Comparison of ENCODE assay signal across 12 mouse cellular contexts in genomic region chr7:55859518-55859872, GRCm38 (mm10). TPM values are rescaled to one million over a fixed set of nuclear protein-coding genes. Genes with fewer than 3 reads are reported as not detected.
DNase-seq lines count a peak whose midpoint lies in the region; ATAC-seq and TF ChIP-seq lines count a peak whose summit lies in the region.
"Had no signal": no experiment of that assay in that cellular context is flagged by ENCODE, and none has a peak within 500 bp of the region (broad histone marks: within the 10 kb centered on the region; RNA-seq: fewer than 3 reads in every experiment).

No protein-coding gene starts in this region.

- H3K9me3 ChIP-seq in heart, embryonic 11.5 days (replicated peaks; ENCODE audit: control insufficient read depth, low read length) = no peaks in the 10 kb centered on the region
- H3K9me3 ChIP-seq: heart, embryonic 15.5 days; limb, embryonic 12.5 days had no signal

- no peak overlapping the region for H3K9ac ChIP-seq in heart, embryonic 11.5 days (ENCODE audit: low read depth, low read length)
- H3K9ac ChIP-seq: heart, embryonic 15.5 days; limb, embryonic 12.5 days; lung, embryonic 14.5 days had no signal

- no peak overlapping the region for H3K4me3 ChIP-seq in heart, embryonic 11.5 days (ENCODE audit: low read depth, low read length)
- H3K4me3 ChIP-seq in olfactory bulb, adult 2 months (ENCODE audit: insufficient read depth, low read depth, low read length) = no peak overlapping the region
- H3K4me3 ChIP-seq: heart, embryonic 15.5 days; limb, embryonic 12.5 days had no signal

- H3K4me1 ChIP-seq in heart, embryonic 11.5 days (ENCODE audit: control insufficient read depth, insufficient read depth, low read length) = peaks cover 5% of the 10 kb centered on the region
- peaks cover 13% of the 10 kb centered on the region for H3K4me1 ChIP-seq in olfactory bulb, adult 2 months (ENCODE audit: control insufficient read depth, insufficient read depth, low read length)

- no peak overlapping the region for H3K27ac ChIP-seq in heart, embryonic 11.5 days (ENCODE audit: low read depth, low read length)
- H3K27ac ChIP-seq in olfactory bulb, adult 2 months (ENCODE audit: insufficient read depth, low read depth, low read length) = peak overlapping the region; percentile 77
- H3K27ac ChIP-seq: heart, embryonic 15.5 days; limb, embryonic 12.5 days had no signal

- WGBS in heart, embryonic 11.5 days (ENCODE audit: insufficient replicate concordance) = 67% methylated on average over 2 of the region's 2 CpGs
- WGBS in olfactory bulb, adult 2 months = 40% methylated on average over 2 of the region's 2 CpGs

- TF ChIP-seq CTCF in olfactory bulb, adult 2 months (IDR thresholded peaks at IDR 0.05; ENCODE audit: insufficient read depth, low read depth, low read length) = no peak

- H3K4me2 ChIP-seq in heart, embryonic 11.5 days = no peak overlapping the region
- H3K4me2 ChIP-seq: heart, embryonic 15.5 days; limb, embryonic 12.5 days; lung, embryonic 14.5 days had no signal

- DNase-seq in heart, adult 11 months = peak; percentile 92
- DNase-seq in lung, postnatal 25 days (ENCODE audit: low spot score) = peak; percentile 18
- DNase-seq in lung, postnatal 10 days = no peak
- no peak for DNase-seq in cerebellum, adult 8-10 months
- DNase-seq in frontal cortex, postnatal 25 days (ENCODE audit: low spot score in 2 of 2) = no peak
- DNase-seq: gastrocnemius, postnatal 10 days; lung, embryonic 14.5 days had no signal

- no peak for ATAC-seq in heart, embryonic 11.5 days (replicated peaks; ENCODE audit: insufficient number of reproducible peaks, low FRiP score, low TSS enrichment)
- ATAC-seq in granulocyte monocyte progenitor cell, adult 5-6 weeks (replicated peaks; ENCODE audit: poor library complexity, severe bottlenecking) = peak; percentile 36; the same call in 1 of the 2 replicates

- TF ChIP-seq POLR2A in olfactory bulb, adult 2 months (IDR thresholded peaks at IDR 0.05; ENCODE audit: insufficient read depth, low read depth, low read length) = no peak

- H3K27me3 ChIP-seq in heart, embryonic 11.5 days (ENCODE audit: control insufficient read depth, insufficient read depth, low read length) = no peaks in the 10 kb centered on the region
- H3K27me3 ChIP-seq: heart, embryonic 15.5 days; limb, embryonic 12.5 days had no signal

- no peaks in the 10 kb centered on the region for H3K36me3 ChIP-seq in heart, embryonic 11.5 days (ENCODE audit: control insufficient read depth, insufficient read depth, low read length)
- H3K36me3 ChIP-seq: heart, embryonic 15.5 days; limb, embryonic 12.5 days had no signal

RNA-seq across cellular contexts. Expression of gene Cyfip1, which starts 17.9 kb away (rescaled TPM):
- polyA plus RNA-seq in heart, embryonic 11.5 days (2014; fragmentation: Nextera tagmentation; extraction: Ambion mirVana) = 55.4 and 64.8 TPM in 2 replicates
- total RNA-seq in granulocyte monocyte progenitor cell, adult 5-6 weeks (2014; fragmentation: Nextera tagmentation) = 43.8 and 48.2 TPM in 2 replicates
- 56.7 and 81.1 TPM in 2 replicates for total RNA-seq in granulocyte monocyte progenitor cell, adult 5-6 weeks (2017)
- polyA plus RNA-seq in olfactory bulb, adult 2 months (2012; ENCODE audit: insufficient read depth, insufficient read length, low replicate concordance, missing spikeins) = 665 TPM in 1 of 2 replicates, not detected in the other

Comparison
In these comparisons a context has a peak if more than half of its experiments do, and no peak if none do; other contexts are left out.
1. DNase-seq: peak in heart, adult 11 months (single experiment) and lung, postnatal 25 days (single experiment); none in lung, postnatal 10 days (single experiment), cerebellum, adult 8-10 months (single experiment) and frontal cortex, postnatal 25 days (0 of 2).